Mouse (Mus musculus) embryonic facial prominence, embryonic 11.5 days (tissue): Measurements from ENCODE around the gene Mettl11b. TPM values are rescaled to one million over a fixed set of nuclear protein-coding genes. Genes with fewer than 3 reads are reported as not detected.

Source experiments
- polyA plus RNA-seq: library from polyadenylated mRNA; unstranded; fragments of >200 nt; fragmentation: Nextera tagmentation; extraction: Ambion mirVana; gene quantifications from 2 replicates; pipeline ENCODE4 v1.2.1, GENCODE M21; 2014

Gene Mettl11b
- polyA plus RNA-seq, 1 experiment from 2014 or later: 1.2 TPM

Other genes starting within 250 kb of the Mettl11b start
- 70.7 and 79.4 TPM in 2 replicates for gene Kifap3, start 54.4 kb upstream of the Mettl11b start, polyA plus RNA-seq
- gene Scyl3, start 203.9 kb upstream of the Mettl11b start, polyA plus RNA-seq: 19.6 and 25.4 TPM in 2 replicates